Mouse (Mus musculus): ENCODE data around the gene Hoxd4. TPM values are rescaled to one million over a fixed set of nuclear protein-coding genes. Genes with fewer than 3 reads are reported as not detected.

The Hoxd4 gene
- polyA plus RNA-seq, 1 experiment from 2014 or later, result 4.4 TPM

DNA sequence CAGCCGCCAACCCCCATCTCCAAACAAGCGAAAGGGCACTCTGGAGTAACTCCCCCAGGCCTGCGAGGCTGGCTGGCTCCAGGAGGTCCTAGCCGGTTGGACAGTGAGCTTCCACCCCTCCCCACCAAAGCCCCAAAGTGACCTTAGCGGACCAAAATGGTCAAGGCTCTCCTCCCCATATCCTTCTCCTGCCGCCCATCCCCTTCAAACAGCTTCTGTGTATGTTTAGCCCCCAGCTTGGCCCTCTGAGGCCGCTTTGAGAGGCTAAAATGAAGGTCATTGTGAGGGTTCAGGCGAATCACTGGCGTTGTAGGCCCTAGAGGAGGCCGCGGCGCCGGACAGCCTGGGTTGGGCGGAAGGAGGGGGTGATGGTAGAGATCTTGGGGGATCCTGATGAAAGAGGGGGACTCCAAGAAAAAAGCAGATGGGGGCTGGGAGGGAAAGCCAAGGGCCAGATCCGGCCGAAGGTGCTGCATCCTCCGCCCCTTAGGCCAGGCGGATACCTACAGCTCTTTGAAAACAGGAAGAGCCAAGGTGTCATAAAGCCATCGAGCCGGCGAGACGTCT, 11.1 kb upstream of the Hoxd4 start:
- Histone ChIP-seq H3K4me2 (ENCODE audit: low read length) (peak overlapping the region; percentile 90), H3K27ac (peak overlapping the region; percentile 98), H3K4me3 (replicated peaks; ENCODE audit: low read depth, low read length) (peak overlapping the region; percentile 91), H3K27me3 (ENCODE audit: insufficient read depth, low read length) (no peaks in the 10 kb centered on the region), H3K9ac (ENCODE audit: low read depth, low read length) (peak overlapping the region; percentile 100), H3K9me3 (replicated peaks; ENCODE audit: low read length) (no peaks in the 10 kb centered on the region), H3K36me3 (ENCODE audit: insufficient read depth, low read length) (no peaks in the 10 kb centered on the region), H3K4me1 (replicated peaks; ENCODE audit: insufficient read depth, low read length) (peaks cover 14% of the 10 kb centered on the region)
- TF ChIP-seq CTCF (IDR thresholded peaks at IDR 0.05; ENCODE audit: low read depth), result no peak
- ATAC-seq (replicated peaks; ENCODE audit: low FRiP score, low read depth), result no peak
- 17% methylated on average over 22 of the region's 22 CpGs for WGBS
- no peak for DNase-seq (ENCODE audit: low spot score)

DNA sequence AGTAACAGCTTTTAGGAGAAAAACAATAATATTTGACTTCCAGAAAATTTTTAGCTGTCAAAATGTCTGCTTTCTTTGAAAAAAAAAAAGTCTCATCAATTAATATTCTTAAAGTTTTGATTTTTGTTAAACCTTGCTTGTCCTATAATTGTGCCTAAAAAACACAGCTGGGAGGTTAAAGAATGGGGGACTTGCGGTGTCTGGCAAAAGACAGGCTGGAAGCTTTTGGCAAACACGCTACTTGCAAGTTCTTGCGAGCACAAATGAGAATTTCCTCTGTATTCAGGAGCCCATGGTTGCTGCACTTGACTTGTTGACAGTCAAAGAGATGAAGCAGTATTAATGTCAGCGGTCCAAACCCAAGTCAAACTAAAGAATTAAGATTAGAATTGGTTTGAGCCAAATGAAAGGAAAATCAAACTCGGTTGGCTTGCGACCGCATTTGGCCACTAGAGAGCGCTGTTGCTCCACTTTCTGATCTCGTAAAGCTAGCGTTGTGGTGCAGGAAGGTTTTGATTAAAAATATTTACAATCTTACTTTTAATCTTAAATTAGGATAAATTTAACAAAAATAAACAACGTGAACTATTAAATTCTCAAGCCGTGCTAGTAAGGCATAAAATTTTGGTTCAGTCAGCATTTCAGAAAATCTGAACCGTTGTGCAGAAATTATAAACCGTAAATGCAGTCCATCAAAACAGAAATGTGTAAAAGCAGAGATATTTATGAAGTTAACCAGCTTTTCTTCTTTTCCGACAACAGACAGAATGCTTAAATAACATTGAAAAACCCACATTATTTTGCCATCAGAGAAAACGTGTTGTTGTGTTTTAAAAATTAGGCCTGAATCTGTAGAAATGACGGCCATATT, 9.5 kb upstream of the Hoxd4 start:
- Histone ChIP-seq H3K9me3 (replicated peaks; ENCODE audit: low read length) (no peaks in the 10 kb centered on the region), H3K4me1 (replicated peaks; ENCODE audit: insufficient read depth, low read length) (peaks cover 12% of the 10 kb centered on the region), H3K4me2 (ENCODE audit: low read length) (peak overlapping the region; percentile 90), H3K27ac (peak overlapping the region; percentile 100), H3K36me3 (ENCODE audit: insufficient read depth, low read length) (no peaks in the 10 kb centered on the region), H3K27me3 (ENCODE audit: insufficient read depth, low read length) (no peaks in the 10 kb centered on the region), H3K4me3 (replicated peaks; ENCODE audit: low read depth, low read length) (0 out of 2 replicates have a peak overlapping the region, but pooled peaks have one; percentile 11), H3K9ac (ENCODE audit: low read depth, low read length) (0 out of 2 replicates have a peak overlapping the region, but pooled peaks have one; percentile 35)
- TF ChIP-seq CTCF (IDR thresholded peaks at IDR 0.05; ENCODE audit: low read depth), result peak; percentile 94
- 13% methylated on average over 17 of the region's 17 CpGs for WGBS
- ATAC-seq (replicated peaks; ENCODE audit: low FRiP score, low read depth), result no peak
- peak; percentile 93 for DNase-seq (ENCODE audit: low spot score)

DNA sequence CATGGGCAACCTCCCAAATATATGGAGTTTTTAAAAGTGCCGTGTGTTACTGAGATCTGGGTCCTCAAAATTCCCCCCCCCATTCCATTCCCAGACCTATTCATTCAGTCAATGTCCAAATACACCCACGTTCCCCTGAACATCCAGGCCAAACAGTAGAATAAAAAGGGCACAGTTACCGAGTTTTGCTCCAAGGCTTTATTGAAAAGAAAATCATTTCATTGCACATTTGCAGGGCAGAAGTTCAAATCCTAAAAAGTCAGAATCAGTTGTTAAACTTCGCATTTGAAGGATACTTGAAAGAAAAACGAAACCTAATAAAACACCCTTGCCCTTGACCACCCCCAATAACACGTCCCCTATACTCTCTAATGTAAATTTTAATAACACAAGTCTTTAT, 8.9 kb upstream of the Hoxd4 start:
- peak overlapping the region; percentile 100 for H3K27ac ChIP-seq

DNA sequence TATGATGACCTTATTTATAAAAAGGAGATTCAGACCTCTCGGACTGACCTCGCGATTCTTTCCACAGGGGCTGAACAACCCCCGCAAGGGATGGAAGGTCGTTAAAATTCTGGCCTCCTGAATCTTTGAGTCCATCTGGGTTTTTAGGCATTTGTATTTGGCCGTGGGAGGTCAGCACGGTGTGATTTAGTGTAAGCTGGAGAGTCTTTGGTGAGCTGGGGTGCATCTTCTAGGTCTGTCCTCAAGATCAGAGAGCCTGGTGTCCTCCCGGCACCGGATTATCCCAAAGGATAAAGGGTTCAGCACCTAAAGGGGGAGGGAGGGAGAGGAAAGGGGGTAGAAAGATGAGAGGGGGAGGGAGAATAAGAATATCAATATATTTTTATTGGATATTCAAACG, 8.4 kb upstream of the Hoxd4 start:
- Histone ChIP-seq H3K4me3 (replicated peaks; ENCODE audit: low read depth, low read length) (peak overlapping the region; percentile 89), H3K9me3 (replicated peaks; ENCODE audit: low read length) (no peaks in the 10 kb centered on the region), H3K36me3 (ENCODE audit: insufficient read depth, low read length) (no peaks in the 10 kb centered on the region), H3K27me3 (ENCODE audit: insufficient read depth, low read length) (no peaks in the 10 kb centered on the region), H3K9ac (ENCODE audit: low read depth, low read length) (peak overlapping the region; percentile 100; the same call in 1 of the 2 replicates), H3K4me2 (ENCODE audit: low read length) (peak overlapping the region; percentile 81), H3K27ac (peak overlapping the region; percentile 100), H3K4me1 (replicated peaks; ENCODE audit: insufficient read depth, low read length) (peaks cover 12% of the 10 kb centered on the region)
- ATAC-seq (replicated peaks; ENCODE audit: low FRiP score, low read depth) (no peak), DNase-seq (ENCODE audit: low spot score) (no peak)
- WGBS, result 37% methylated on average over 10 of the region's 10 CpGs
- no peak for TF ChIP-seq CTCF (IDR thresholded peaks at IDR 0.05; ENCODE audit: low read depth)

More for the DNA sequence above, 8.9 kb upstream of the Hoxd4 start:
- ATAC-seq (replicated peaks; ENCODE audit: low FRiP score, low read depth), result no peak
- Histone ChIP-seq H3K27me3 (ENCODE audit: insufficient read depth, low read length) (no peaks in the 10 kb centered on the region), H3K9me3 (replicated peaks; ENCODE audit: low read length) (no peaks in the 10 kb centered on the region), H3K4me2 (ENCODE audit: low read length) (peak overlapping the region; percentile 81), H3K4me3 (replicated peaks; ENCODE audit: low read depth, low read length) (peak overlapping the region; percentile 89; the same call in 1 of the 2 replicates), H3K36me3 (ENCODE audit: insufficient read depth, low read length) (no peaks in the 10 kb centered on the region), H3K4me1 (replicated peaks; ENCODE audit: insufficient read depth, low read length) (peaks cover 12% of the 10 kb centered on the region), H3K9ac (ENCODE audit: low read depth, low read length) (0 out of 2 replicates have a peak overlapping the region, but pooled peaks have one; percentile 4)
- TF ChIP-seq CTCF (IDR thresholded peaks at IDR 0.05; ENCODE audit: low read depth), result no peak
- DNase-seq (ENCODE audit: low spot score), result no peak
- WGBS, result 48% methylated on average over 6 of the region's 6 CpGs

DNA sequence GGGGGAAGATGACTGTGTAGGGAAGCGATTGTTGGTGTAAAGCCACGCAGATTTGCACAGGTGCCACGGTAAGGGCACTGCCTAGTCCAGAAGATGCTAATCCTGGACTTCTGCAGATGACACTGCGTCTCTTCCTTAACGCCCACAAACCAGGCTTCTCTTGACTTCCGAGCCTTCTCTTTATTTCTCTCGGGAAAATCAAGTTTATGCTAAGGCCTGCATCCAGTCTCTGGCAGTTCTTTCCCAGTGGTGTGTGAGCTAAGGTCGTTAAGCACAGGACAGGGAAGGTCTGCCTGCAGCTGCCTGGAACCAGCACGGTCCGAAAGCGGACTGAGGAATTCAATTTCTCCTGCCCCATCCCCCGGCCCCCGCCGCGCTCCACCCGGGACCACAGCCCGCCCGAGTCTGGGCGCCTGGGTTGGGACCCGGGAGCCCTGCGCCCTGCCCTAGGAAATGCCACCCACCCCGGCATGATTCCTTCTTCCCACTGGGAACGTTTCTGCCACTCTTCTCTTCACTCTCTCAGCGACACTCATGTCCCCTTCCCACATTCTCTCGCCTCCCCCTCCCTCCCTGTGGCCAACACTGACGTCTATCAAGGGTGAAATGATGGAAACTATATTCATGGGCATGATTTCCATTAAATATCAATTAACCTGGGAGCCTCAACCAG, 7.9 kb upstream of the Hoxd4 start:
- ATAC-seq (replicated peaks; ENCODE audit: low FRiP score, low read depth) (peak; percentile 70), DNase-seq (ENCODE audit: low spot score) (no peak)
- no peaks in the 10 kb centered on the region for H3K9me3 ChIP-seq (replicated peaks; ENCODE audit: low read length)
- peak overlapping the region; percentile 100 for H3K27ac ChIP-seq
- no peaks in the 10 kb centered on the region for H3K36me3 ChIP-seq (ENCODE audit: insufficient read depth, low read length)
- H3K4me1 ChIP-seq (replicated peaks; ENCODE audit: insufficient read depth, low read length), result peaks cover 13% of the 10 kb centered on the region
- no peaks in the 10 kb centered on the region for H3K27me3 ChIP-seq (ENCODE audit: insufficient read depth, low read length)
- H3K4me2 ChIP-seq (ENCODE audit: low read length), result peak overlapping the region; percentile 81
- TF ChIP-seq CTCF (IDR thresholded peaks at IDR 0.05; ENCODE audit: low read depth), result no peak
- H3K4me3 ChIP-seq (replicated peaks; ENCODE audit: low read depth, low read length), result peak overlapping the region; percentile 89
- H3K9ac ChIP-seq (ENCODE audit: low read depth, low read length), result peak overlapping the region; percentile 100
- 17% methylated on average over 26 of the region's 26 CpGs for WGBS

DNA sequence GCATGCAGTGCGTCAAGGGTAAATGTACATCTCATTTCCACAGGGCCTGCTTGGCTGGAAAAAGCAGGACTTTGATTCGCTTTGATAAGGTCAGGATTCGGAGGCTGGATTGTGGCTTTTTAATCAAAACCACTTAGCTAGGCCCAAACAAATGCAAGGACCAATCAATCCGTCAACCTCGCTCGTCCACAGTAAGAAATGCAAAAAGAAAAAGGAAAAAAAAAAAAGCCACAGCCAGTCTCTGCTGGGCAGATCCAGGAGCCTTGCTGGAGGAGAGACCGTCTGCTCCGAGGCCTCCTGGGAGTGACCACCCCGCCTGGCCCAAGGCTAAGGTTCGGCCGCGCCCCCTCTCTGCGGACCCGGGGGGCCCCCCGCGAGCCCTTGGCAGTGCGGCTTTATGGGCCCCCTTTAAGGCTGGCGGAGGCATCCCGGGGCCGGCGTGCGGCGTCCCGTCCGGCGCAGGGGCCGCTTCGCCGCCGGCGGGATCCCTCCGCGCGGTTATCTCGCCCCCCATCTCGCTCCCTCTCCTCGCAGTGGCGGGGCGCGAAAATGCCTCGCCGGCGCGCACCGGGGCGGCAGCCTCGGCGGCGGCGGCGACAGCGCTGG, 7.2 kb upstream of the Hoxd4 start, which contains the start of gene Hoxd8:
Gene Hoxd8, plus strand, starts transcription at position 223 of the 606 bp plus-strand sequence.
- peaks cover 20% of the 10 kb centered on the region for H3K4me1 ChIP-seq (replicated peaks; ENCODE audit: insufficient read depth, low read length)
- peak within 1 kb of the TSS; percentile 100 for H3K27ac ChIP-seq
- ATAC-seq (replicated peaks; ENCODE audit: low FRiP score, low read depth) (peak; percentile 68), DNase-seq (ENCODE audit: low spot score) (peak; percentile 89)
- under 1% methylated on average over 36 of the region's 52 CpGs for WGBS
- no peaks in the 10 kb centered on the region for H3K9me3 ChIP-seq (replicated peaks; ENCODE audit: low read length)
- peak within 1 kb of the TSS; percentile 89 for H3K4me3 ChIP-seq (replicated peaks; ENCODE audit: low read depth, low read length)
- H3K9ac ChIP-seq (ENCODE audit: low read depth, low read length), result peak within 1 kb of the TSS; percentile 100
- peak within 1 kb of the TSS; percentile 81 for H3K4me2 ChIP-seq (ENCODE audit: low read length)
- no peak for TF ChIP-seq CTCF (IDR thresholded peaks at IDR 0.05; ENCODE audit: low read depth)
- H3K27me3 ChIP-seq (ENCODE audit: insufficient read depth, low read length), result no peaks in the 10 kb centered on the region
- no peaks in the 10 kb centered on the region for H3K36me3 ChIP-seq (ENCODE audit: insufficient read depth, low read length)
